In genomic region chr3:101070796-101071235, GRCm38 (mm10) we compare ENCODE assay signal across 8 mouse cellular contexts. TPM values are rescaled to one million over a fixed set of nuclear protein-coding genes. Genes with fewer than 3 reads are reported as not detected.
DNase-seq lines count a peak whose midpoint lies in the region; ATAC-seq lines count a peak whose summit lies in the region.
"Had no signal": no experiment of that assay in that cellular context is flagged by ENCODE, and none has a peak within 500 bp of the region (broad histone marks: within the 10 kb centered on the region; RNA-seq: fewer than 3 reads in every experiment).

No protein-coding gene starts in this region.

- ATAC-seq in forebrain, embryonic 16.5 days = peak; percentile 52
- peak; percentile 35; the same call in 1 of the 2 replicates for ATAC-seq in hindbrain, embryonic 14.5 days (ENCODE audit: low FRiP score)
- ATAC-seq in midbrain, embryonic 15.5 days (replicated peaks) = peak; percentile 87
- ATAC-seq in inflammation-experienced regulatory T-cells, adult 6 months = no peak
- ATAC-seq in monocyte, adult 5-6 weeks (replicated peaks; ENCODE audit: insufficient number of reproducible peaks, low FRiP score, low TSS enrichment, poor library complexity, severe bottlenecking) = no peak

- H3K36me3 ChIP-seq in forebrain, embryonic 16.5 days (ENCODE audit: control insufficient read depth, insufficient read depth) = no peaks in the 10 kb centered on the region
- no peaks in the 10 kb centered on the region for H3K36me3 ChIP-seq in hindbrain, embryonic 14.5 days (replicated peaks; ENCODE audit: control insufficient read depth, insufficient read depth)
- H3K36me3 ChIP-seq in midbrain, embryonic 15.5 days (replicated peaks) = no peaks in the 10 kb centered on the region

- no peaks in the 10 kb centered on the region for H3K9me3 ChIP-seq in forebrain, embryonic 16.5 days (ENCODE audit: control insufficient read depth, low read length)
- no peaks in the 10 kb centered on the region for H3K9me3 ChIP-seq in hindbrain, embryonic 14.5 days (ENCODE audit: control insufficient read depth, low read length)
- no peaks in the 10 kb centered on the region for H3K9me3 ChIP-seq in midbrain, embryonic 15.5 days

- DNase-seq in embryo, embryonic 9.5 days (ENCODE audit: extremely low spot score) = peak; percentile 25
- no peak for DNase-seq in hindbrain, embryonic 14.5 days (ENCODE audit: low spot score)
- no peak for DNase-seq in cerebellum, postnatal 14 days
- DNase-seq: spleen, adult 18-20 months had no signal

- H3K9ac ChIP-seq in forebrain, embryonic 16.5 days (replicated peaks; ENCODE audit: low read depth, low read length) = no peak overlapping the region
- no peak overlapping the region for H3K9ac ChIP-seq in hindbrain, embryonic 14.5 days
- no peak overlapping the region for H3K9ac ChIP-seq in midbrain, embryonic 15.5 days

- peak overlapping the region; percentile 72 for H3K27ac ChIP-seq in forebrain, embryonic 16.5 days (ENCODE audit: low read length)
- peak overlapping the region; percentile 33; the same call in 1 of the 2 replicates for H3K27ac ChIP-seq in hindbrain, embryonic 14.5 days
- H3K27ac ChIP-seq in midbrain, embryonic 15.5 days = peak overlapping the region; percentile 72

- 6% methylated on average over 6 of the region's 6 CpGs for WGBS in forebrain, embryonic 16.5 days
- WGBS in hindbrain, embryonic 14.5 days = 44% methylated on average over 6 of the region's 6 CpGs
- WGBS in midbrain, embryonic 15.5 days = 11% methylated on average over 6 of the region's 6 CpGs

- H3K4me2 ChIP-seq in forebrain, embryonic 16.5 days (ENCODE audit: low read length) = no peak overlapping the region; the same call in 1 of the 2 replicates
- H3K4me2 ChIP-seq in hindbrain, embryonic 14.5 days (replicated peaks) = no peak overlapping the region
- H3K4me2 ChIP-seq in midbrain, embryonic 15.5 days = no peak overlapping the region

- H3K4me3 ChIP-seq in forebrain, embryonic 16.5 days (replicated peaks; ENCODE audit: low read length) = no peak overlapping the region
- H3K4me3 ChIP-seq in hindbrain, embryonic 14.5 days (replicated peaks; ENCODE audit: low read length) = no peak overlapping the region
- no peak overlapping the region for H3K4me3 ChIP-seq in midbrain, embryonic 15.5 days

- H3K4me1 ChIP-seq in forebrain, embryonic 16.5 days (replicated peaks; ENCODE audit: control insufficient read depth, insufficient read depth, low read length) = peaks cover 45% of the 10 kb centered on the region
- H3K4me1 ChIP-seq in hindbrain, embryonic 14.5 days (replicated peaks; ENCODE audit: control insufficient read depth, insufficient read depth, low read length) = no peaks in the 10 kb centered on the region; the same call in 1 of the 2 replicates
- H3K4me1 ChIP-seq in midbrain, embryonic 15.5 days = peaks cover 44% of the 10 kb centered on the region

- no peaks in the 10 kb centered on the region for H3K27me3 ChIP-seq in forebrain, embryonic 16.5 days (replicated peaks; ENCODE audit: control insufficient read depth, insufficient read depth, low read length)
- no peaks in the 10 kb centered on the region for H3K27me3 ChIP-seq in hindbrain, embryonic 14.5 days (ENCODE audit: control insufficient read depth, insufficient read depth, low read length)
- H3K27me3 ChIP-seq in midbrain, embryonic 15.5 days (replicated peaks) = no peaks in the 10 kb centered on the region

RNA-seq across cellular contexts. Expression of gene Ptgfrn, which starts 39.3 kb away (rescaled TPM):
- 3.2 and 3.4 TPM in 2 replicates for polyA plus RNA-seq in forebrain, embryonic 16.5 days (2015; fragmentation: Nextera tagmentation; extraction: Ambion mirVana)
- polyA plus RNA-seq in hindbrain, embryonic 14.5 days (2014; fragmentation: Nextera tagmentation; extraction: Ambion mirVana) = 3.6 and 3.7 TPM in 2 replicates
- polyA plus RNA-seq in midbrain, embryonic 15.5 days (2015; fragmentation: Nextera tagmentation; extraction: Ambion mirVana) = 2.6 and 2.7 TPM in 2 replicates
- polyA plus RNA-seq in inflammation-experienced regulatory T-cells, adult 6 months (2017; shearing (Covaris generic)) = 1 to 10 TPM in 2 of 3 experiments, under 1 TPM in 1; 0.55 to 2.4 (median 1.0) TPM
- total RNA-seq in monocyte, adult 5-6 weeks (2017) = 0.10 to 0.57 TPM in 2 of 3 replicates, not detected in the other

RNA-seq across cellular contexts. Expression of gene Cd101, which starts 41.5 kb away (rescaled TPM):
- not detected in 2 replicates for polyA plus RNA-seq in forebrain, embryonic 16.5 days (2015; fragmentation: Nextera tagmentation; extraction: Ambion mirVana)
- 0.05 and 0.07 TPM in 2 replicates for polyA plus RNA-seq in hindbrain, embryonic 14.5 days (2014; fragmentation: Nextera tagmentation; extraction: Ambion mirVana)
- 0.05 TPM in 1 of 2 replicates, not detected in the other for polyA plus RNA-seq in midbrain, embryonic 15.5 days (2015; fragmentation: Nextera tagmentation; extraction: Ambion mirVana)
- polyA plus RNA-seq in inflammation-experienced regulatory T-cells, adult 6 months (2017; shearing (Covaris generic)) = 10 to 100 TPM; 10.9 to 26.5 (median 26.5) TPM
- 0.75 to 1.5 TPM (median 1.1 TPM) in 3 replicates for total RNA-seq in monocyte, adult 5-6 weeks (2017)

Comparison
In these comparisons a context has a peak if more than half of its experiments do, and no peak if none do; other contexts are left out.
1. ATAC-seq: peak in forebrain, embryonic 16.5 days (single experiment), hindbrain, embryonic 14.5 days (single experiment) and midbrain, embryonic 15.5 days (single experiment); none in inflammation-experienced regulatory T-cells, adult 6 months (single experiment) and monocyte, adult 5-6 weeks (single experiment).
2. RNA of gene Cd101, which starts 41.5 kb away (polyA plus RNA-seq): 10.9 to 26.5 TPM in inflammation-experienced regulatory T-cells, adult 6 months; 0.05 to 0.07 TPM in hindbrain, embryonic 14.5 days, not detected in forebrain, embryonic 16.5 days and 0.05 TPM in midbrain, embryonic 15.5 days; every median in the first group is over 10 times any median in the second.
3. Peak in every context shown above with its lines, with median percentiles within 50 percentile points of each other: H3K27ac ChIP-seq.